Mouse (Mus musculus) G1E (cell line): ENCODE data around the gene Wfikkn1. TPM values are rescaled to one million over a fixed set of nuclear protein-coding genes. Genes with fewer than 3 reads are reported as not detected.

Experiments
- ATAC-seq: 2 replicates; pipeline ENCODE4 v1.8.0; 2016; ENCODE audit warnings: mild to moderate bottlenecking; ENCODE audit not compliant: insufficient number of reproducible peaks, poor library complexity, low FRiP score, severe bottlenecking; ENCODE audit errors: extremely low read depth
- DNase-seq: peaks from one replicate; pipeline ENCODE4 v3.0.0; 2012; ENCODE audit warnings: low spot score
- H3K27me3 ChIP-seq: 2 replicates; pipeline ENCODE4 v1.6.1; 2012; ENCODE audit warnings: mild to moderate bottlenecking, low read length, inconsistent platforms; ENCODE audit not compliant: insufficient read depth
- H3K36me3 ChIP-seq: replicated peaks from 2 replicates; pipeline ENCODE3; 2012; ENCODE audit warnings: mild to moderate bottlenecking, inconsistent platforms
- H3K4me1 ChIP-seq: 2 replicates; pipeline ENCODE4 v1.6.1; 2012; ENCODE audit warnings: low read depth, low read length, inconsistent platforms, mixed read lengths; ENCODE audit not compliant: insufficient read depth
- H3K4me3 ChIP-seq: 2 replicates; pipeline ENCODE4 v1.5.1; 2012; ENCODE audit warnings: low read depth, mild to moderate bottlenecking, inconsistent platforms, low read length, moderate library complexity, mixed read lengths
- H3K9me3 ChIP-seq: replicated peaks from 2 replicates; pipeline ENCODE4 v1.6.1; 2012; ENCODE audit warnings: inconsistent platforms
- CTCF ChIP-seq: IDR thresholded peaks from 2 replicates; pipeline ENCODE4 v1.5.1; 2012; ENCODE audit warnings: low read depth, low read length, inconsistent platforms, mixed read lengths
- GATA1 ChIP-seq: IDR thresholded peaks from 2 replicates; pipeline ENCODE4 v1.6.1; 2012; ENCODE audit warnings: borderline replicate concordance, low read length, inconsistent platforms, mixed read lengths
- GATA2 ChIP-seq: IDR thresholded peaks from 2 replicates; pipeline ENCODE4 v1.6.1; 2012; ENCODE audit warnings: low read depth, low read length, inconsistent platforms, borderline replicate concordance
- POLR2AphosphoS5 ChIP-seq: IDR thresholded peaks from 2 replicates; pipeline ENCODE4 v1.6.1; 2012; ENCODE audit warnings: low read depth, low read length, inconsistent platforms; ENCODE audit not compliant: insufficient replicate concordance
- TAL1 ChIP-seq: conservative IDR thresholded peaks from 2 replicates; pipeline ENCODE4 v1.6.1; 2012; ENCODE audit warnings: low read depth, low read length, inconsistent platforms, mixed read lengths
- polyA plus RNA-seq: library from polyadenylated mRNA; stranded (reverse); fragments of >175 nt; gene quantifications from 2 replicates; pipeline ENCODE4 v1.2.3, GENCODE M21; 2012
- total RNA-seq, 2 experiments: library from RNA; stranded (forward) in 1 of 2; stranded (reverse) in 1 of 2; fragments of 200-1000 nt in 1 of 2; fragments of >200 nt in 1 of 2; fragmentation: Nextera tagmentation in 1 of 2; gene quantifications; 2 replicates each; pipeline ENCODE4 v1.2.3; 2014 to 2017

The Wfikkn1 gene
- total and polyA plus RNA-seq, 3 experiments: 0.55 to 1.4 (median 0.57) TPM

DNA sequence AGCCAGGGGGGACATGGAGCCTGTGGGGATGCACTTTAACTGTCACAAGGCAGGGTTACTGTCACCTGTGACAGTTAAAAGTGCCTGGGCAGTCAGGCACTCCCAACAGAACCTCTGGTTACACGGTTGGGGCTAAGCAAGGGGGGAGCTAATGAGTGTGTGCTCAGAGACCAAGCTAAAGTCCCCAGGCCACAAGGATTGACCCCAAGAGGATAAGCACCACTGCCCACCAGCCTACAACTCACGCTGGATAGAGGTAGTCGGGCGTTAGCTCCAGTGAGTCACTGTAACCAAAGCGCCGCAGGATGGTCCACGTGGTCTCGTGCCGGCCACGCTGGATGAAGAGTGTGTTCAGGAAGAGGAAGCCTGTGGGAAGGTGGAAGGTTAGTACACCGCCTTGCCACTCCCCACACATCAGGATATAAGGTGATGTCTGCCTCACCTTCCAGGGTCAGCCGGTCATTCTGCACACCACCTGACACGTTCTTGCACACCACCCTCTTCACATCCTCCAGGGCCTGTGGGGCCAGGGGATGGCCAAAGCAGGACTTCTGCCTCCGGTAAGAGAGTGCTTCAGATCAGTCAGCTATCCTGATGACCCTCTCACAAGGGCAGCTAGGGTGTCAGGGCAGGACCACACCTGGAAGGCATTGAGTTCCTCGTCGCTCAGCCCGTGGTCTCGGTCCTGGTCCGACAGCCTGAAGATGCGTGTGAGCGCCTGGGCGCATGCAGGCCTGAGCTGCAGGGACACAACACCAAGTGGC, 39.4 kb downstream of the Wfikkn1 start, which contains the start of gene Gm20683:
Gene Gm20683 (minus strand): TSS at position 647 of the 764 bp plus-strand sequence.
- 0 out of 2 replicates have a peak, but pooled peaks cover 3% of the 10 kb centered on the region for H3K27me3 ChIP-seq
- DNase-seq (no peak), ATAC-seq (no peak)
- H3K4me3 ChIP-seq: no peak within 1 kb of the TSS; the same call in none of the 2 replicates
- H3K4me1 ChIP-seq: peaks cover 86% of the 10 kb centered on the region
- H3K9me3 ChIP-seq: no peaks in the 10 kb centered on the region
- TF ChIP-seq CTCF (no peak), POLR2AphosphoS5 (no peak)
- H3K36me3 ChIP-seq: peaks cover 86% of the 10 kb centered on the region

DNA sequence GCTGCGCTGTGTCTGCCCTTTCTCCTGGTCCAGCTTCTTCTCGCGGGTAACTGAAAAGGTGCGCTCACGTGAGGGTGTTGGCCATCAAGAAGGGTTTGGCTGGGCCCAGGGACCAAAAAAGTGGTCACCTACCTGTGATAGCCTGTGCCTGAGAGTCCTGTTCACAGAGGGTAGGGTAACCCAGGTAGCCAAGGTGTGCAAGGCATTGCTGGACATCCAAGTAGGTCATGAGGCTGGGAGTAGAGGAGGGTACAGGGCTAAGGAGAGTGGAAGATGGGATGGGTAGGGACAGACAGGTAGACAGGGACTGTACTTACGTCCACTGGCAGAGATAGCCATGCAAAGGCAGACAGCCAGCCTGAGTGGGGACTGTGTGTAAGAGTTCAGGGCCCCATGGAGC, 40.1 kb downstream of the Wfikkn1 start:
- ATAC-seq (no peak), DNase-seq (no peak)
- TF ChIP-seq TAL1 (no peak), GATA2 (no peak), CTCF (no peak), POLR2AphosphoS5 (no peak), GATA1 (no peak)
- no peaks in the 10 kb centered on the region for H3K9me3 ChIP-seq
- H3K4me1 ChIP-seq: peaks cover 89% of the 10 kb centered on the region
- no peak overlapping the region for H3K4me3 ChIP-seq
- H3K36me3 ChIP-seq: peaks cover 86% of the 10 kb centered on the region
- no peaks in the 10 kb centered on the region for H3K27me3 ChIP-seq

DNA sequence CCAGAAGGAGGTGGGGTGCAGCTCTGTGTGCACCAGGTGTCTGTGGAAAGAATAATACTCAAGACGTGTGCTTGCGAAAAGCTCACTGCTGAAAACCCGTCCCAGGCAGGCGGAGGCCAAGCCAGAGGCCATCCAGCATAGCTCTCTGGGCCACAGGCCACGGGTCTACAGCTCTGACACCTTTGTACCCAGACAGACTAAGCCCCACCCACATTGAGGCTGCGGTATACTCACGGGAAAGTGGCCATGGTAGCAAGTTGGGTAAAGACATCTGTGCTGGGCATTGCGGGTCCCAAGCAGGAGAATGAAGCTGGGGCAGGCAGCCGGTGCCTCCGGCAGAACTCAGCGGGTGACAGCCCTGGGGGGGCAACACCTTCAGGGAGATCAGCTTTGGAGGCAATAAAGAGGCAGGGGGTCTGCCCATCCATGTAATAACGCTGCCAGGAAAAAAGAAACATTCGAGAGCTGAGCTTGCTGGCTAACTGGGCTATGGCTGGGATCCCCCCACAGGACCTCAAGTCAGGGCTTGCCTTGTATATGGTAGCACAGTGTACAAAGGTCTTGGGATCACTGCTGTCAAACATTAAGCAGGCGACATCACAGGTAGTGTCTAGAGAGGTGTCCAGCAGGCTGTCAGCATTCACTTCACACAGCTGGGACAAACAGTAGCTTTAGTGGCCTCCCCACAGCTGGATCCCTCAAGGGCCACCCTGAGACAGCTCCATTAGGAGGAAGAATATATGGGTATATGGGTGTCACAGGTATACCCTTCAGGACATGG, 41.0 kb downstream of the Wfikkn1 start:
- peak overlapping the region; percentile 11; the same call in 1 of the 2 replicates for H3K4me3 ChIP-seq
- peaks cover 89% of the 10 kb centered on the region for H3K4me1 ChIP-seq
- ATAC-seq (no peak), DNase-seq (no peak)
- H3K36me3 ChIP-seq: peaks cover 86% of the 10 kb centered on the region
- no peaks in the 10 kb centered on the region for H3K27me3 ChIP-seq
- H3K9me3 ChIP-seq: no peaks in the 10 kb centered on the region
- TF ChIP-seq GATA1: no peak
- no peak for TF ChIP-seq GATA2
- TF ChIP-seq TAL1: no peak
- no peak for TF ChIP-seq CTCF
- no peak for TF ChIP-seq POLR2AphosphoS5

DNA sequence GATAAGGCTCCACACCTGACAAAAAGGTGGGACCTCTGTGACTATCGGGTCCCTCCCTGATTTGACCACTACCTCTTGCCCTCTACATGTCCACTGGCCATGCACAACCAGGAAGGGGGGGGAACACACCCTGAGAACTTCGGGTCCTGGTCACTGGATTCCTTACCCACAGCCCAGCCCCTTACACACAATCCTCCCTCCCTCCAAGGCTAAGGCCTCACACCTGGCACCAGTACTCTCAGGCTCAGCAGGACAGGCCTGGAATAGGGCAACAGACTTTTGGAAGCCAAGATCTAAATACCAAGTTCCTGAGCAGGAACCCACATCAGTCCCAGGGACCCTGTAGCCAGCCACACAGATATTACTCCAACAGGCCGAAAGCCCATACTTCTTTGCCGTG, 41.8 kb downstream of the Wfikkn1 start:
- no peak for TF ChIP-seq TAL1
- TF ChIP-seq CTCF: no peak
- TF ChIP-seq GATA1: no peak
- TF ChIP-seq POLR2AphosphoS5: no peak
- TF ChIP-seq GATA2: no peak
- ATAC-seq (no peak), DNase-seq (no peak)
- H3K4me1 ChIP-seq: peaks cover 93% of the 10 kb centered on the region
- no peaks in the 10 kb centered on the region for H3K9me3 ChIP-seq
- H3K4me3 ChIP-seq: no peak overlapping the region
- peaks cover 94% of the 10 kb centered on the region for H3K36me3 ChIP-seq
- no peaks in the 10 kb centered on the region for H3K27me3 ChIP-seq

DNA sequence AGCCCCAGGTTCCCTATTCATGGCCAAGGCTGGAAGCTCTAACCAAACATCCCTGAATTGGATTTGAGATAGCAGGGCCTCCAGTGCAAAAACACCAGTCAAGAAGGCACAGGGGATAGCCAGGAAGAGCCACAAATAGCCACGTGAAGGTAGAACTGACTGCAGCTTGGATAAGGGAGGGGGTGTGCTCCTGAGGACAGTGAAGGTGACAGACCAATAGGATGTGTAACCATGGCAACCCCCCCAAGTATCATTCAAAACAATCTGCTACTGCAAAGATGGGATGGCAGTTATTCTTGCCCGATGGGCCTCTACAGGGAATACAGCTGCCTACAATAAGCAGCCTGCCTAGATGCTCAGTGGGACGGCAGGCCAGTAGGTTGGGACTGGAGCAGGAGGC, 43.1 kb downstream of the Wfikkn1 start:
- H3K36me3 ChIP-seq: peaks cover 88% of the 10 kb centered on the region
- peaks cover 86% of the 10 kb centered on the region for H3K4me1 ChIP-seq
- H3K27me3 ChIP-seq: no peaks in the 10 kb centered on the region
- no peak overlapping the region for H3K4me3 ChIP-seq
- no peaks in the 10 kb centered on the region for H3K9me3 ChIP-seq
- ATAC-seq: no peak
- no peak for DNase-seq
- no peak for TF ChIP-seq TAL1
- no peak for TF ChIP-seq GATA1
- no peak; the same call in 1 of the 2 replicates for TF ChIP-seq POLR2AphosphoS5
- TF ChIP-seq CTCF: no peak
- TF ChIP-seq GATA2: no peak

DNA sequence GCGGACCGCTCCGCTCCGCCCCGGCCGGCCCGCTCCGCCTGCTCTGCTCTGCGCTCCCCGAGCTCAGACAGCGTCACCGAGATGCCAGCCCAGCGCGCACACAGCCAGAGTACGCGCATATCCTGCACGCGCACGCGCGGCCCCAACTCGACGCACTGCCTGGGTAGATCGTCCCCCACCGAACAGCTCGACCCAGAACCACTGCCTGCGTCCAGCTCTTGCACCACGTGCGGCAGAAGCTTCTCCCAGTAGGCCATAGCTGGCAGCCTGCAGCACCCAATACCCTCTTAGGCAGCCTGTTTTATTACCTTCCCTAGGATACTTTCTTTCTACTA, 43.6 kb downstream of the Wfikkn1 start, which contains the start of gene Rhbdl1:
Gene Rhbdl1 (minus strand): TSS at position 220 of the 335 bp plus-strand sequence.
- peak within 1 kb of the TSS; percentile 20; the same call in 1 of the 2 replicates for H3K4me3 ChIP-seq
- H3K4me1 ChIP-seq: peaks cover 83% of the 10 kb centered on the region
- H3K36me3 ChIP-seq: peaks cover 84% of the 10 kb centered on the region
- H3K9me3 ChIP-seq: no peaks in the 10 kb centered on the region
- no peaks in the 10 kb centered on the region for H3K27me3 ChIP-seq
- ATAC-seq (no peak), DNase-seq (no peak)
- TF ChIP-seq POLR2AphosphoS5: 0 out of 2 replicates have a peak, but pooled peaks have one; percentile 41
- no peak for TF ChIP-seq TAL1
- no peak for TF ChIP-seq GATA1
- TF ChIP-seq CTCF: no peak
- TF ChIP-seq GATA2: no peak
